Mouse (Mus musculus) limb, embryonic 14.5 days (tissue): ENCODE measurements around the gene Cd8b1. TPM values are rescaled to one million over a fixed set of nuclear protein-coding genes. Genes with fewer than 3 reads are reported as not detected.

Experiments used
- ATAC-seq: fragments of 200-750 bp; cut with Nextera tagmentation; 2 replicates; pipeline ENCODE4 v1.8.0; 2017; ENCODE audit warnings: low read depth, moderate number of reproducible peaks, moderate TSS enrichment; ENCODE audit not compliant: low FRiP score
- DNase-seq: peaks from one replicate; pipeline ENCODE4 v3.0.0-alpha.2; 2015; ENCODE audit warnings: low spot score
- H3K27ac ChIP-seq: fragments of 300-500 bp; sonication (generic); replicated peaks from 2 replicates; pipeline ENCODE4 v1.5.1; 2014; ENCODE audit warnings: low read depth, mild to moderate bottlenecking, low read length, moderate library complexity, mixed read lengths
- H3K27me3 ChIP-seq: fragments of 300-500 bp; sonication (generic); 2 replicates; pipeline ENCODE4 v1.6.1; 2014; ENCODE audit warnings: low read length, mixed read lengths; ENCODE audit not compliant: control insufficient read depth, insufficient read depth
- H3K36me3 ChIP-seq: fragments of 300-500 bp; sonication (generic); 2 replicates; pipeline ENCODE4 v1.6.1; 2014; ENCODE audit warnings: mild to moderate bottlenecking, low read length, moderate library complexity, mixed read lengths; ENCODE audit not compliant: control insufficient read depth, insufficient read depth
- H3K4me1 ChIP-seq: fragments of 300-500 bp; sonication (generic); 2 replicates; pipeline ENCODE4 v1.6.1; 2014; ENCODE audit warnings: antibody characterized with exemption, low read length, mixed read lengths; ENCODE audit not compliant: control insufficient read depth, insufficient read depth
- H3K4me2 ChIP-seq: fragments of 300-500 bp; sonication (generic); replicated peaks from 2 replicates; pipeline ENCODE4 v1.6.1; 2014; ENCODE audit warnings: low read depth, mild to moderate bottlenecking, low read length, moderate library complexity; ENCODE audit not compliant: severe bottlenecking
- H3K4me3 ChIP-seq: fragments of 300-500 bp; sonication (generic); replicated peaks from 2 replicates; pipeline ENCODE4 v1.5.1; 2014; ENCODE audit warnings: low read length
- H3K9ac ChIP-seq: fragments of 300-500 bp; sonication (generic); 2 replicates; pipeline ENCODE4 v1.6.1; 2014; ENCODE audit warnings: mild to moderate bottlenecking, low read depth, low read length, moderate library complexity; ENCODE audit not compliant: severe bottlenecking
- H3K9me3 ChIP-seq: fragments of 300-500 bp; sonication (generic); 2 replicates; pipeline ENCODE4 v1.6.1; 2016; ENCODE audit warnings: low read length; ENCODE audit not compliant: control insufficient read depth
- POLR2A ChIP-seq: fragments of 200-500 bp; IDR thresholded peaks from 2 replicates; pipeline ENCODE4 v1.8.0; 2012; ENCODE audit warnings: inconsistent platforms, mild to moderate bottlenecking, moderate library complexity, borderline replicate concordance; ENCODE audit not compliant: insufficient read depth, insufficient read length; ENCODE audit errors: extremely low read depth
- WGBS: fragments of 180-500 bp; shearing (Covaris S2); extraction: QIAGEN DNeasy Blood & Tissue Kit; methylation state at CpG from one replicate; pipeline ENCODE4 v1.1.7; 2014; 5-methylcytosine and 5-hydroxymethylcytosine counted together
- polyA plus RNA-seq, 2 experiments: library from polyadenylated mRNA; depleted of rRNA in 1 of 2; stranded (reverse) in 1 of 2; unstranded in 1 of 2; fragments of >200 nt; fragmentation: Nextera tagmentation in 1 of 2; extraction: Ambion mirVana in 1 of 2; gene quantifications; 2 replicates each; pipeline versions ENCODE4 v1.2.1 to v1.2.3; 2012 to 2014

Cd8b1 gene
- polyA plus RNA-seq, 2 experiments: not detected

DNA sequence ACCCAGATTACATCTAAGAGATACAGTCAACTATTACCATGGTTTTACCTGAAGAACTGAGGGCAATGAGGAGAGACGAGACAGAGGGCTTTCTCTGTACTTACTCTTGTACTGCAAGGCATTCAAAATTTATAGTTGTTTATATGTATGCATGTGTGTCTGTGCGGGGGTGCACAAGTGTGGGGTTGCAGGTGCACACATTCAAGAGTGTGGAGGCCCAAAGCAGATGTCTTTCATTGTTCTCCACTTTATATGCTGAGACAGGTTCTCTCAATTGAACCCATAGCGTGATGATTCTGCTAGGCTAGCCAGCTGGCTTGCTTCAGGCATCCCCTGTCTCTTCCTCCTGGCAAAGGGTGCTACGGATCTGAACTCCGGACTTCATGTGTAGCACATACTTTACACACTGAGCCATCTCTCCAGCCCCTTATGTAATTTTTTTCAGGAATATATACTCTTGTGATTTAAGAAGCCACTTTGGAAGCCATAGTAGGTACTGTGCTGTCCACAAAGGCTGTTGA lies 48.6 kb downstream of the Cd8b1 start:
- ATAC-seq (no peak), DNase-seq (no peak)
- no peak overlapping the region for H3K9ac ChIP-seq
- H3K27ac ChIP-seq: no peak overlapping the region
- no peaks in the 10 kb centered on the region for H3K36me3 ChIP-seq
- TF ChIP-seq POLR2A: no peak
- no peaks in the 10 kb centered on the region for H3K4me1 ChIP-seq
- no peak overlapping the region for H3K4me2 ChIP-seq
- no peak overlapping the region for H3K4me3 ChIP-seq
- 75% methylated on average over 5 of the region's 5 CpGs for WGBS
- H3K27me3 ChIP-seq: no peaks in the 10 kb centered on the region
- no peaks in the 10 kb centered on the region for H3K9me3 ChIP-seq

DNA sequence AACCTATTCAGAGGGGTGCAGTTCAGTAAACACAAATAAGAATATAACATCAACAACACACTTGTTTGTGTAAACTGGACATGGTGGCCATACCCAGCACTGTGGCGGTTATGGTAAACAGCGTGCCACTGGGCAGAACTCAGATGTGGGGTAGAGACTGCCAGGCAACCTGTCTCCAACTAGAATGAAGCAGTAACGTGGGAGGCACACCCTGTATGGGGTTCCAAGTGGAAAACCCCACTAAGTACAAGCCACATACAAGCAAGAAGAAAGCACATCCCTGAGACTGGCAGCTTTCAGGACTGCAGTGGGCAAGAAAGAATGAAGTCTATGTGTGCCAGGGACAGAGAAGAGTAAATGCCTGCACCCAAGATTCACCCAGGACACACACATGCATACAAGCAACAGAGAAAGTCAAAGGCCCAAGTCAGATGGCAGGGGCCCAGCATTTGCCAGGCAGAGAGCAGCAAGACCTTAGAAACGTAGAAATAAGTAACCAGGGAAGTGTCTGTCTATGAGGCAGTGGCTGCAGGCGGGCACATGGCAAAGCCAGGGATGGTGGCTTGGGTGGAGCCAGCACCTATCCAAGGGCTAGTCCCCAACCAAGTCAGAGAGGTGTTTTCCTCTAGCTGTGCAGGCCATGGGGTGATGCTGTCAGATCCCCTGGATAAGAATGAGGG lies 49.6 kb downstream of the Cd8b1 start:
- WGBS: 84% methylated on average over 5 of the region's 5 CpGs
- Histone ChIP-seq H3K4me1 (no peaks in the 10 kb centered on the region), H3K27me3 (no peaks in the 10 kb centered on the region), H3K27ac (no peak overlapping the region), H3K36me3 (no peaks in the 10 kb centered on the region), H3K9ac (no peak overlapping the region), H3K9me3 (no peaks in the 10 kb centered on the region), H3K4me2 (no peak overlapping the region), H3K4me3 (no peak overlapping the region)
- ATAC-seq: no peak
- TF ChIP-seq POLR2A: no peak
- DNase-seq: no peak

DNA sequence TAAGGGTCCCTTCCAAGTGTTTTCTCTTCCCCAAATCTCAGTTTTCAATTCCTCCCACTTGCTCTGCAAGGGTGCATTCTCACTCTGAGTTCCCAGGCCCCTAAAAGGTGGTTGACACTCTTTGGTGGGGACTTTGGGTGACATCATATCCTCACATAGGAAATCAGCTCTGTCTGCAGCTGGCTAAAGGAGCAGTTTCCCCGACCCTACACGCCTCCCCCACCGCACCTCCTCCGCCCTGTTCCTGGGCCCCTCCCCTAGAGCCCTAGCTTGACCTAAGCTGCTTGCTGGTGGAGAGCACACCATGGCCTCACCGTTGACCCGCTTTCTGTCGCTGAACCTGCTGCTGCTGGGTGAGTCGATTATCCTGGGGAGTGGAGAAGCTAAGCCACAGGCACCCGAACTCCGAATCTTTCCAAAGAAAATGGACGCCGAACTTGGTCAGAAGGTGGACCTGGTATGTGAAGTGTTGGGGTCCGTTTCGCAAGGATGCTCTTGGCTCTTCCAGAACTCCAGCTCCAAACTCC lies 50.7 kb downstream of the Cd8b1 start, which contains the start of gene Cd8a:
Gene Cd8a, plus strand, starts transcription at position 179 of the 527 bp plus-strand sequence.
- Histone ChIP-seq H3K9ac (no peak within 1 kb of the TSS), H3K36me3 (no peaks in the 10 kb centered on the region), H3K4me3 (no peak within 1 kb of the TSS), H3K4me1 (no peaks in the 10 kb centered on the region), H3K27ac (no peak within 1 kb of the TSS), H3K4me2 (no peak within 1 kb of the TSS), H3K9me3 (no peaks in the 10 kb centered on the region), H3K27me3 (no peaks in the 10 kb centered on the region)
- TF ChIP-seq POLR2A: no peak
- ATAC-seq (no peak), DNase-seq (no peak)
- WGBS: 83% methylated on average over 14 of the region's 14 CpGs

DNA sequence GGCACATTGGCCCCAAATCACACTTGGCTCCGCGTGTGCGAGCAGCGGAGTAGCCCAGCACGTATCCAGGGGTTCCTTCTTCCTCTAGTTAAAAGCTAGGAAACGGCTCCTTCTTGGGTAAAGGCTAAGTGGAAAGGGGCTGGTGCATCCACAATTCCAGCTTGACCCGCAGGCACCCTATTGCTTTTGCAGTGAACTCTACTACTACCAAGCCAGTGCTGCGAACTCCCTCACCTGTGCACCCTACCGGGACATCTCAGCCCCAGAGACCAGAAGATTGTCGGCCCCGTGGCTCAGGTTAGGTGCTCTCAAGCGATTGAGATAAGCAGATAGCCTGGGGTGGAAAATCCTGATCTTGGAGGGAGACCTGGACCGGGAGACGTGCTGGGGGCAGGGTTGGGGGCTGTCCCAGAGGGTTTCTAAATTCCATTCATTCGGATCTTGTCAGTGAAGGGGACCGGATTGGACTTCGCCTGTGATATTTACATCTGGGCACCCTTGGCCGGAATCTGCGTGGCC lies 51.8 kb downstream of the Cd8b1 start:
- no peak overlapping the region for H3K27ac ChIP-seq
- no peaks in the 10 kb centered on the region for H3K27me3 ChIP-seq
- H3K9me3 ChIP-seq: no peaks in the 10 kb centered on the region
- no peak overlapping the region for H3K4me2 ChIP-seq
- no peak for TF ChIP-seq POLR2A
- DNase-seq (no peak), ATAC-seq (no peak)
- H3K4me1 ChIP-seq: no peaks in the 10 kb centered on the region
- no peak overlapping the region for H3K4me3 ChIP-seq
- H3K36me3 ChIP-seq: no peaks in the 10 kb centered on the region
- 81% methylated on average over 19 of the region's 19 CpGs for WGBS
- no peak overlapping the region for H3K9ac ChIP-seq

DNA sequence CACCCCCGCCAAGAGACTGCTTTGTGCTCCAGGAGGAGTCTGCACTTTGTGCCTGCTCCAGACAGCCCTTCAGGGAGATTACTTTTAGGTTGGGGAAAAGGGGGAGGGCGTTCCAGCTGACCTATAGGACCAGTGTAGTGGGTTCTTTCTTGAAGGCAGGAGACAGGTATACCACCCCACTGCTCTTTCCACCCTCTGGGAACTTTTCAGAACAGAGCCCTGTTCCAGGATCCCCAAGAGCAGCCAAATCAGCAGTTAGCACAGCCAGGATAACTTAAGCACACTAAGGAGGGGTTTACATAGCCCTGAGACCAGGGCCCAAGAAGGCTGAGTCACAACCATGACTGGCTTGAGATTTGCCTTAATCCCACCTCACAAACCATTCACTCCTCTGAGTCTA lies 52.3 kb downstream of the Cd8b1 start:
- WGBS: 86% methylated on average over 1 of the region's 2 CpGs
- DNase-seq (no peak), ATAC-seq (no peak)
- no peaks in the 10 kb centered on the region for H3K9me3 ChIP-seq
- H3K27ac ChIP-seq: no peak overlapping the region
- no peak overlapping the region for H3K4me2 ChIP-seq
- no peaks in the 10 kb centered on the region for H3K36me3 ChIP-seq
- no peak overlapping the region for H3K9ac ChIP-seq
- no peaks in the 10 kb centered on the region for H3K4me1 ChIP-seq
- no peaks in the 10 kb centered on the region for H3K27me3 ChIP-seq
- TF ChIP-seq POLR2A: no peak
- H3K4me3 ChIP-seq: no peak overlapping the region
